8 mouse cellular contexts compared by ENCODE assay signal in genomic region chr7:145283041-145283440, GRCm38 (mm10). TPM values are rescaled to one million over a fixed set of nuclear protein-coding genes. Genes with fewer than 3 reads are reported as not detected.
DNase-seq lines count a peak whose midpoint lies in the region; ATAC-seq and TF ChIP-seq lines count a peak whose summit lies in the region.

No protein-coding gene starts in this region.

- 18% methylated on average over 4 of the region's 4 CpGs for WGBS in kidney, embryonic 14.5 days
- WGBS in hindbrain, postnatal 0 days, result 43% methylated on average over 4 of the region's 4 CpGs

- H3K36me3 ChIP-seq in kidney, embryonic 14.5 days (ENCODE audit: control insufficient read depth, insufficient read depth, low read length), result peaks cover 22% of the 10 kb centered on the region
- no peaks in the 10 kb centered on the region for H3K36me3 ChIP-seq in hindbrain, postnatal 0 days (ENCODE audit: insufficient read depth, low read length)
- H3K36me3 ChIP-seq in megakaryocyte, embryonic 14.5 days (replicated peaks; ENCODE audit: low read length), result peaks cover 32% of the 10 kb centered on the region

- no peak for TF ChIP-seq CTCF in hindbrain, postnatal 0 days (IDR thresholded peaks at IDR 0.05; ENCODE audit: low read depth)

- H3K9ac ChIP-seq in kidney, embryonic 14.5 days (ENCODE audit: low read depth, low read length), result peak overlapping the region; percentile 65
- peak overlapping the region; percentile 47 for H3K9ac ChIP-seq in hindbrain, postnatal 0 days (replicated peaks; ENCODE audit: low read length)

- no peaks in the 10 kb centered on the region for H3K27me3 ChIP-seq in kidney, embryonic 14.5 days (ENCODE audit: control insufficient read depth, insufficient read depth, low read length)
- H3K27me3 ChIP-seq in hindbrain, postnatal 0 days (ENCODE audit: insufficient read depth, low read length), result no peaks in the 10 kb centered on the region
- peaks cover 3% of the 10 kb centered on the region for H3K27me3 ChIP-seq in megakaryocyte, embryonic 14.5 days (replicated peaks)

- H3K27ac ChIP-seq in kidney, embryonic 14.5 days (ENCODE audit: low read depth, low read length), result no peak overlapping the region
- H3K27ac ChIP-seq in hindbrain, postnatal 0 days, result no peak overlapping the region

- peak overlapping the region; percentile 50 for H3K4me3 ChIP-seq in kidney, embryonic 14.5 days (ENCODE audit: low read length)
- peak overlapping the region; percentile 44 for H3K4me3 ChIP-seq in hindbrain, postnatal 0 days (ENCODE audit: low read length)
- H3K4me3 ChIP-seq in megakaryocyte, embryonic 14.5 days (replicated peaks), result peak overlapping the region; percentile 95

- H3K4me1 ChIP-seq in kidney, embryonic 14.5 days (ENCODE audit: control insufficient read depth, insufficient read depth, low read length), result peaks cover 20% of the 10 kb centered on the region
- 0 out of 2 replicates have a peak, but pooled peaks cover 5% of the 10 kb centered on the region for H3K4me1 ChIP-seq in hindbrain, postnatal 0 days (ENCODE audit: insufficient read depth, low read length)
- H3K4me1 ChIP-seq in megakaryocyte, embryonic 14.5 days, result peaks cover 55% of the 10 kb centered on the region

- no peak for DNase-seq in kidney, adult 18-20 months
- DNase-seq in embryo, embryonic 10.5 days (ENCODE audit: low spot score), result peak; percentile 49
- DNase-seq in hindbrain, postnatal 0 days (ENCODE audit: low spot score), result no peak
- no peak for DNase-seq in ovary, postnatal 14 days (ENCODE audit: low spot score)
- DNase-seq in adrenal gland, adult 18-20 months (ENCODE audit: low spot score in 2 of 2), result no peak
- DNase-seq in adrenal gland, postnatal 36 days, result no peak

- no peaks in the 10 kb centered on the region for H3K9me3 ChIP-seq in kidney, embryonic 14.5 days (ENCODE audit: control insufficient read depth, low read length)
- no peaks in the 10 kb centered on the region for H3K9me3 ChIP-seq in hindbrain, postnatal 0 days (ENCODE audit: low read length)
- H3K9me3 ChIP-seq in megakaryocyte, embryonic 14.5 days, result no peaks in the 10 kb centered on the region

- peak overlapping the region; percentile 74 for H3K4me2 ChIP-seq in kidney, embryonic 14.5 days (replicated peaks; ENCODE audit: low read depth, low read length)
- H3K4me2 ChIP-seq in hindbrain, postnatal 0 days (ENCODE audit: low read depth, low read length), result peak overlapping the region; percentile 64

- no peak for ATAC-seq in kidney, embryonic 14.5 days (ENCODE audit: low FRiP score, low TSS enrichment)
- ATAC-seq in hindbrain, postnatal 0 days, result no peak

RNA-seq across cellular contexts. Expression of gene Tpcn2, which starts 0.8 kb away (rescaled TPM):
- polyA plus RNA-seq in kidney, embryonic 14.5 days (2014; fragmentation: Nextera tagmentation; extraction: Ambion mirVana), result 4.0 and 4.4 TPM in 2 replicates
- total RNA-seq in hindbrain, postnatal 0 days (2014; rRNA removed), result 3.0 and 4.7 TPM in 2 replicates
- 2.3 and 2.6 TPM in 2 replicates for polyA plus RNA-seq in hindbrain, postnatal 0 days (2015; fragmentation: Nextera tagmentation; extraction: Ambion mirVana)
- polyA plus RNA-seq in megakaryocyte, embryonic 14.5 days (2012; ENCODE audit: insufficient read depth, low replicate concordance), result 3.9 TPM in 1 of 2 replicates, not detected in the other
- total RNA-seq in adrenal gland, adult 18-20 months (2021), result 10 to 100 TPM; 12.9 to 13.0 TPM
- 10 to 100 TPM; 10.2 to 16.1 TPM for total RNA-seq in adrenal gland, postnatal 36 days (2021)

RNA-seq across cellular contexts. Expression of gene Mrgprf, which starts 17.6 kb away (rescaled TPM):
- 1.7 and 2.2 TPM in 2 replicates for polyA plus RNA-seq in kidney, embryonic 14.5 days (2014; fragmentation: Nextera tagmentation; extraction: Ambion mirVana)
- 5.1 and 7.8 TPM in 2 replicates for total RNA-seq in hindbrain, postnatal 0 days (2014; rRNA removed)
- polyA plus RNA-seq in hindbrain, postnatal 0 days (2015; fragmentation: Nextera tagmentation; extraction: Ambion mirVana), result 3.3 and 4.1 TPM in 2 replicates
- polyA plus RNA-seq in megakaryocyte, embryonic 14.5 days (2012; ENCODE audit: insufficient read depth, low replicate concordance), result not detected in 2 replicates
- 1 to 10 TPM in 1 of 2 experiments, under 1 TPM in 1; 0.70 to 1.9 TPM for total RNA-seq in adrenal gland, adult 18-20 months (2021)
- total RNA-seq in adrenal gland, postnatal 36 days (2021), result 1 to 10 TPM; 1.5 to 2.4 TPM

RNA-seq across cellular contexts. Expression of gene Mrgprd, which starts 31.6 kb away (rescaled TPM):
- not detected in 2 replicates for polyA plus RNA-seq in kidney, embryonic 14.5 days (2014; fragmentation: Nextera tagmentation; extraction: Ambion mirVana)
- not detected in 2 replicates for total RNA-seq in hindbrain, postnatal 0 days (2014; rRNA removed)
- not detected in 2 replicates for polyA plus RNA-seq in hindbrain, postnatal 0 days (2015; fragmentation: Nextera tagmentation; extraction: Ambion mirVana)
- not detected in 2 replicates for polyA plus RNA-seq in megakaryocyte, embryonic 14.5 days (2012; ENCODE audit: insufficient read depth, low replicate concordance)
- total RNA-seq in adrenal gland, adult 18-20 months (2021), result not detected
- not detected for total RNA-seq in adrenal gland, postnatal 36 days (2021)

Comparison
In these comparisons a context has a peak if more than half of its experiments do, and no peak if none do; other contexts are left out.
1. H3K4me3 ChIP-seq: peak in every context shown above with its lines; median percentile 95 in megakaryocyte, embryonic 14.5 days; 50 in kidney, embryonic 14.5 days; 44 in hindbrain, postnatal 0 days.